Mouse (Mus musculus) liver, embryonic 13.5 days (tissue): ENCODE measurements around the gene Olfr187. TPM values are rescaled to one million over a fixed set of nuclear protein-coding genes. Genes with fewer than 3 reads are reported as not detected.
"Not testable (repeated sequence)": the region's sequence is repeated elsewhere in the genome, so short reads cannot be mapped to it uniquely, and the experiment has no call there.

Experiments
- ATAC-seq: fragments of 200-750 bp; cut with Nextera tagmentation; 2 replicates; pipeline ENCODE4 v1.8.0; 2017; ENCODE audit warnings: low read depth, mild to moderate bottlenecking, moderate number of reproducible peaks, moderate library complexity
- DNase-seq: peaks from one replicate; pipeline ENCODE4 v3.0.0; 2022
- H3K27ac ChIP-seq: fragments of 300-500 bp; sonication (generic); 2 replicates; pipeline ENCODE4 v1.5.1; 2015; ENCODE audit warnings: moderate library complexity, mild to moderate bottlenecking, inconsistent platforms
- H3K27me3 ChIP-seq: fragments of 300-500 bp; sonication (generic); 2 replicates; pipeline ENCODE4 v1.6.1; 2015; ENCODE audit warnings: mild to moderate bottlenecking, inconsistent platforms
- H3K36me3 ChIP-seq: fragments of 300-500 bp; sonication (generic); 2 replicates; pipeline ENCODE4 v1.6.1; 2015; ENCODE audit warnings: mild to moderate bottlenecking, inconsistent platforms
- H3K4me1 ChIP-seq: fragments of 300-500 bp; sonication (generic); replicated peaks from 2 replicates; pipeline ENCODE4 v1.6.1; 2015; ENCODE audit warnings: inconsistent platforms
- H3K4me2 ChIP-seq: fragments of 300-500 bp; sonication (generic); 2 replicates; pipeline ENCODE4 v1.6.1; 2015; ENCODE audit warnings: inconsistent platforms, mild to moderate bottlenecking, moderate library complexity
- H3K4me3 ChIP-seq: fragments of 300-500 bp; sonication (generic); replicated peaks from 2 replicates; pipeline ENCODE4 v1.5.1; 2015; ENCODE audit warnings: mild to moderate bottlenecking, inconsistent platforms
- H3K9ac ChIP-seq: fragments of 300-500 bp; sonication (generic); 2 replicates; pipeline ENCODE4 v1.6.1; 2015; ENCODE audit warnings: mild to moderate bottlenecking, inconsistent platforms
- H3K9me3 ChIP-seq: fragments of 300-500 bp; sonication (generic); replicated peaks from 2 replicates; pipeline ENCODE4 v1.6.1; 2016; ENCODE audit warnings: inconsistent platforms
- WGBS: fragments of 180-500 bp; shearing (Covaris S2); methylation state at CpG from one replicate; pipeline ENCODE4 v1.1.7; 2015; ENCODE audit not compliant: insufficient replicate concordance; 5-methylcytosine and 5-hydroxymethylcytosine counted together
- polyA plus RNA-seq: library from polyadenylated mRNA; unstranded; fragments of >200 nt; fragmentation: Nextera tagmentation; extraction: Ambion mirVana; gene quantifications from 2 replicates; pipeline ENCODE4 v1.2.1, GENCODE M21; 2015

Olfr187 gene
- not detected in 2 replicates for polyA plus RNA-seq

GRCm38 (mm10) chr16:59039710-59040109, at the start of gene Olfr187:
Gene Olfr187 (minus strand): TSS chr16:59039767.
- DNase-seq = no peak
- no peaks in the 10 kb centered on the region for H3K36me3 ChIP-seq
- 71% methylated on average over 7 of the region's 7 CpGs for WGBS
- H3K4me2 ChIP-seq = no peak within 1 kb of the TSS
- H3K4me1 ChIP-seq = no peaks in the 10 kb centered on the region
- no peaks in the 10 kb centered on the region for H3K27me3 ChIP-seq
- H3K9ac ChIP-seq = no peak within 1 kb of the TSS
- no peak for ATAC-seq
- no peaks in the 10 kb centered on the region for H3K9me3 ChIP-seq
- no peak within 1 kb of the TSS for H3K4me3 ChIP-seq
- H3K27ac ChIP-seq = no peak within 1 kb of the TSS

- not testable (repeated sequence) for H3K9ac ChIP-seq, DNase-seq, H3K4me2 ChIP-seq, H3K4me1 ChIP-seq, H3K4me3 ChIP-seq, H3K36me3 ChIP-seq, H3K9me3 ChIP-seq, H3K27me3 ChIP-seq, ATAC-seq, H3K27ac ChIP-seq
- WGBS = 65% methylated on average over 2 of the region's 2 CpGs
Measured at GRCm38 (mm10) chr16:59081113-59081512, 41.5 kb upstream of the Olfr187 start.

- H3K4me2 ChIP-seq = no peak within 1 kb of the TSS
- no peak within 1 kb of the TSS for H3K27ac ChIP-seq
- H3K9me3 ChIP-seq = no peaks in the 10 kb centered on the region
- H3K9ac ChIP-seq = no peak within 1 kb of the TSS
- H3K36me3 ChIP-seq = no peaks in the 10 kb centered on the region
- no peak within 1 kb of the TSS for H3K4me3 ChIP-seq
- no peaks in the 10 kb centered on the region for H3K27me3 ChIP-seq
- WGBS = 68% methylated on average over 5 of the region's 5 CpGs
- no peaks in the 10 kb centered on the region for H3K4me1 ChIP-seq
- ATAC-seq (no peak), DNase-seq (no peak)
Measured at GRCm38 (mm10) chr16:59077905-59078304, 38.3 kb upstream of the Olfr187 start, which contains the start of gene Olfr190. Gene Olfr190 (minus strand): TSS chr16:59078005.

- no peaks in the 10 kb centered on the region for H3K27me3 ChIP-seq
- H3K4me1 ChIP-seq = no peaks in the 10 kb centered on the region
- H3K36me3 ChIP-seq = no peaks in the 10 kb centered on the region
- no peak overlapping the region for H3K4me3 ChIP-seq
- no peak for ATAC-seq
- 64% methylated on average over 1 of the region's 1 CpGs for WGBS
- H3K4me2 ChIP-seq = no peak overlapping the region
- H3K27ac ChIP-seq = no peak overlapping the region
- no peak overlapping the region for H3K9ac ChIP-seq
- H3K9me3 ChIP-seq = no peaks in the 10 kb centered on the region
- DNase-seq = no peak
Measured at GRCm38 (mm10) chr16:59073520-59073919, 34.0 kb upstream of the Olfr187 start.

GRCm38 (mm10) chr16:59071755-59072154, 32.2 kb upstream of the Olfr187 start:
- no peak for ATAC-seq
- Histone ChIP-seq H3K4me3 (no peak overlapping the region), H3K27me3 (no peaks in the 10 kb centered on the region), H3K9ac (no peak overlapping the region), H3K36me3 (no peaks in the 10 kb centered on the region), H3K9me3 (no peaks in the 10 kb centered on the region), H3K4me1 (no peaks in the 10 kb centered on the region), H3K4me2 (no peak overlapping the region), H3K27ac (no peak overlapping the region)
- DNase-seq = no peak

GRCm38 (mm10) chr16:59062411-59062810, 22.8 kb upstream of the Olfr187 start:
- H3K27me3 ChIP-seq, DNase-seq, H3K4me3 ChIP-seq, H3K9ac ChIP-seq, H3K4me2 ChIP-seq, ATAC-seq, H3K4me1 ChIP-seq, H3K9me3 ChIP-seq, H3K27ac ChIP-seq, H3K36me3 ChIP-seq: not testable (repeated sequence)
- WGBS = 38% methylated on average over 3 of the region's 3 CpGs

GRCm38 (mm10) chr16:59049286-59049685, 9.7 kb upstream of the Olfr187 start:
- H3K9me3 ChIP-seq, H3K27ac ChIP-seq, ATAC-seq, H3K9ac ChIP-seq, H3K36me3 ChIP-seq, H3K4me1 ChIP-seq, H3K4me3 ChIP-seq, H3K27me3 ChIP-seq, DNase-seq, H3K4me2 ChIP-seq: not testable (repeated sequence)
- 71% methylated on average over 2 of the region's 2 CpGs for WGBS

- no peak for ATAC-seq
- 39% methylated on average over 1 of the region's 1 CpGs for WGBS
Measured at GRCm38 (mm10) chr16:59048860-59049259, 9.3 kb upstream of the Olfr187 start.

GRCm38 (mm10) chr16:59047579-59047978, 8.0 kb upstream of the Olfr187 start:
- H3K9ac ChIP-seq = no peak overlapping the region
- DNase-seq (no peak), ATAC-seq (no peak)
- H3K4me1 ChIP-seq = no peaks in the 10 kb centered on the region
- H3K4me3 ChIP-seq = no peak overlapping the region
- H3K36me3 ChIP-seq = no peaks in the 10 kb centered on the region
- H3K9me3 ChIP-seq = no peaks in the 10 kb centered on the region
- no peak overlapping the region for H3K27ac ChIP-seq
- no peaks in the 10 kb centered on the region for H3K27me3 ChIP-seq
- no peak overlapping the region for H3K4me2 ChIP-seq
- 51% methylated on average over 4 of the region's 4 CpGs for WGBS

More at GRCm38 (mm10) chr16:59048860-59049259, 9.3 kb upstream of the Olfr187 start:
- Histone ChIP-seq H3K4me2 (no peak overlapping the region), H3K4me1 (no peaks in the 10 kb centered on the region), H3K9ac (no peak overlapping the region), H3K27me3 (no peaks in the 10 kb centered on the region), H3K36me3 (no peaks in the 10 kb centered on the region), H3K9me3 (no peaks in the 10 kb centered on the region), H3K4me3 (no peak overlapping the region), H3K27ac (no peak overlapping the region)
- DNase-seq = no peak

GRCm38 (mm10) chr16:59045835-59046234, 6.3 kb upstream of the Olfr187 start:
- H3K4me2 ChIP-seq = no peak overlapping the region
- no peaks in the 10 kb centered on the region for H3K9me3 ChIP-seq
- H3K9ac ChIP-seq = no peak overlapping the region
- no peak for ATAC-seq
- no peaks in the 10 kb centered on the region for H3K27me3 ChIP-seq
- H3K4me1 ChIP-seq = no peaks in the 10 kb centered on the region
- no peak overlapping the region for H3K27ac ChIP-seq
- H3K4me3 ChIP-seq = no peak overlapping the region
- H3K36me3 ChIP-seq = no peaks in the 10 kb centered on the region
- WGBS = 55% methylated on average over 3 of the region's 3 CpGs
- DNase-seq = no peak

GRCm38 (mm10) chr16:59030191-59030590, 9.4 kb downstream of the Olfr187 start, which contains the start of gene Olfr186:
Gene Olfr186 (minus strand): TSS chr16:59030291.
- Histone ChIP-seq H3K4me3 (no peak within 1 kb of the TSS), H3K9ac (no peak within 1 kb of the TSS), H3K27me3 (no peaks in the 10 kb centered on the region), H3K27ac (no peak within 1 kb of the TSS), H3K9me3 (no peaks in the 10 kb centered on the region; the same call in 1 of the 2 replicates), H3K4me2 (no peak within 1 kb of the TSS), H3K36me3 (no peaks in the 10 kb centered on the region), H3K4me1 (no peaks in the 10 kb centered on the region)
- whole genome bisulfite sequencing = 75% methylated on average over 4 of the region's 4 CpGs
- no peak for DNase-seq
- ATAC-seq = no peak

GRCm38 (mm10) chr16:59013357-59014018, 26.1 kb downstream of the Olfr187 start:
- H3K9ac ChIP-seq = no peak overlapping the region
- H3K27me3 ChIP-seq = no peaks in the 10 kb centered on the region
- H3K4me1 ChIP-seq = no peaks in the 10 kb centered on the region
- H3K36me3 ChIP-seq = no peaks in the 10 kb centered on the region
- no peak overlapping the region for H3K4me2 ChIP-seq
- 40% methylated on average over 2 of the region's 2 CpGs for WGBS
- no peaks in the 10 kb centered on the region for H3K9me3 ChIP-seq
- H3K4me3 ChIP-seq = no peak overlapping the region
- DNase-seq (no peak), ATAC-seq (no peak)
- no peak overlapping the region for H3K27ac ChIP-seq
